Mouse (Mus musculus) liver, embryonic 12.5 days (tissue): ENCODE measurements around the gene Bptf. TPM values are rescaled to one million over a fixed set of nuclear protein-coding genes. Genes with fewer than 3 reads are reported as not detected.
"Not testable (repeated sequence)": the region's sequence is repeated elsewhere in the genome, so short reads cannot be mapped to it uniquely, and the experiment has no call there.

ENCODE experiments used
- ATAC-seq: fragments of 200-750 bp; cut with Nextera tagmentation; 2 replicates; pipeline ENCODE4 v1.8.0; 2017; ENCODE audit warnings: moderate number of reproducible peaks, mild to moderate bottlenecking, moderate library complexity
- H3K27ac ChIP-seq: fragments of 300-500 bp; sonication (generic); 2 replicates; pipeline ENCODE4 v1.5.1; 2016; ENCODE audit warnings: mild to moderate bottlenecking
- H3K27me3 ChIP-seq: fragments of 300-500 bp; sonication (generic); replicated peaks from 2 replicates; pipeline ENCODE4 v1.6.1; 2016; ENCODE audit warnings: mild to moderate bottlenecking, moderate library complexity
- H3K36me3 ChIP-seq: fragments of 300-500 bp; sonication (generic); 2 replicates; pipeline ENCODE4 v1.6.1; 2016; ENCODE audit warnings: mild to moderate bottlenecking, moderate library complexity
- H3K4me1 ChIP-seq: fragments of 300-500 bp; sonication (generic); 2 replicates; pipeline ENCODE4 v1.6.1; 2016
- H3K4me2 ChIP-seq: fragments of 300-500 bp; sonication (generic); 2 replicates; pipeline ENCODE4 v1.6.1; 2016; ENCODE audit warnings: mild to moderate bottlenecking, moderate library complexity
- H3K4me3 ChIP-seq: fragments of 300-500 bp; sonication (generic); 2 replicates; pipeline ENCODE4 v1.5.1; 2016; ENCODE audit warnings: mild to moderate bottlenecking, moderate library complexity
- H3K9ac ChIP-seq: fragments of 300-500 bp; sonication (generic); 2 replicates; pipeline ENCODE4 v1.6.1; 2016; ENCODE audit warnings: mild to moderate bottlenecking, moderate library complexity
- H3K9me3 ChIP-seq: fragments of 300-500 bp; sonication (generic); replicated peaks from 2 replicates; pipeline ENCODE4 v1.6.1; 2016; ENCODE audit warnings: mild to moderate bottlenecking, moderate library complexity
- WGBS: fragments of 180-500 bp; shearing (Covaris S2); methylation state at CpG from one replicate; pipeline ENCODE4 v1.1.7; 2016; ENCODE audit not compliant: insufficient replicate concordance; 5-methylcytosine and 5-hydroxymethylcytosine counted together
- polyA plus RNA-seq: library from polyadenylated mRNA; unstranded; fragments of >200 nt; fragmentation: Nextera tagmentation; extraction: Ambion mirVana; gene quantifications from 2 replicates; pipeline ENCODE4 v1.2.1, GENCODE M21; 2016

Gene Bptf
- polyA plus RNA-seq, 1 experiment from 2014 or later, result 12.7 TPM

DNA sequence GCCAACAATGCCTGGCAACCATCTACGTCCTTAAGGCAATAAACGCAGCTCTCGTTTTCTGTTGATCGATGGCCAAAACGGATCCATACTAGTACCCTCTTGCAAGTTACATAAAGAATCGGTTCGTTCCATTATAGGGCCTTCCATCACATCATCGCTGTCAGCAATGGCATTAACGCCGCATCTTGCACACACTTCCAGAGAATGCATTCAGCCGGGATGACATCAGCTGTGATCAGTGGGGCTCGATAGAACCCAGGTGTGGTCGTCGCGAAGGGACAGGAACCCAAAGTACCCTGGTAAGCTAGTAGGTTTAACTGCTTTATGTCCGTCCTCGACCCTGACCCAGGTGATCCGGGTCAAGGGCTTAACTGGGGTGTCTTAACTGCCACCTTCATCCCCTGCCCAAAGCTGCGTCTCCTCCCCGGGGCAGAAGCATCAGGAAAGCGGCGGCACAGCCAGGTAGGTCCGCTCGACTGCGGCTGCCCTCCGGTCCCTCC, 133.2 kb downstream of the Bptf start:
- peak overlapping the region; percentile 71 for H3K4me2 ChIP-seq
- H3K27me3 ChIP-seq, result no peaks in the 10 kb centered on the region; the same call in 1 of the 2 replicates
- WGBS, result under 1% methylated on average over 26 of the region's 26 CpGs
- peaks cover 38% of the 10 kb centered on the region for H3K36me3 ChIP-seq
- H3K4me3 ChIP-seq, result peak overlapping the region; percentile 85
- no peaks in the 10 kb centered on the region for H3K9me3 ChIP-seq
- peak overlapping the region; percentile 90 for H3K27ac ChIP-seq
- ATAC-seq, result peak; percentile 49
- peak overlapping the region; percentile 94 for H3K9ac ChIP-seq
- peaks cover 42% of the 10 kb centered on the region for H3K4me1 ChIP-seq

DNA sequence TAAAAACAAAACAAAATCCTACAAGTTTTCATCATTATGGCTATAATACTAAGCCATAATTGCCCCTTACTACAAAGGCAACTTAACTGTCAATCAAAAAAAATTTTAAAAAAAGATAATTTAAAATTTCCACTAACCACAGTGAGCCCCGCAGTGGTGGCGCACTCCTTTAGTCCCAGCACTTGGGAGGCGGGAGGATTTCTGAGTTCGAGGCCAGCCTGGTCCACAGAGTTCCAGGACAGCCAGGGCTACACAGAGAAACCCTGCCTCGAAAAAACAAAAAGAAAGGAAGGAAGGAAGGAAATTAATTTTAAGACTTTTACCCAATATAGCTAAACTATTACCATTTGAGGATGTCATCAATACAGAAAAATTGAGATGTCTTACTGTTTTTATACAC, 134.0 kb downstream of the Bptf start:
- WGBS, result 8% methylated on average over 5 of the region's 5 CpGs
- H3K4me1 ChIP-seq, result peaks cover 45% of the 10 kb centered on the region

DNA sequence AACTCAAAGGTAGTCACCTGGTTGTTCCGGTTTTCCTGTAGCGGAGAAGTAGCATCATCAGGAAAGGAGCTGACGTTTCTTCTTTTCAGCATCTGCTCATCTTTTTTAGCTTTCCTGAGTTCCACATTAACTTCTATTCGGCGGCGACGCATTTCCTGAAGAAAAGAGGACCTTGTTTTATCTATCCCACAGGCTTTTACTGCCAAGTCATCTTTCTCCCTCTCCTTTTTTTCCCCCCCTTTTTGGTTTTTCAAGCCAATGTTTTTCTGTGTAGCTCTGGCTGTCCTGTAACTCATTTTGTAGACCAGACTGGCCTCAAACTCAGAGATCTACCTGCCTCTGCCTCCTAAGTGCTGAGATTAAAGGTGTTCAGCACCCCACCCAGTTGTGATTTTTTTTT, 135.4 kb downstream of the Bptf start:
- WGBS, result 68% methylated on average over 7 of the region's 7 CpGs
- Histone ChIP-seq H3K36me3 (peaks cover 59% of the 10 kb centered on the region), H3K4me3 (peak overlapping the region; percentile 85), H3K27ac (0 out of 2 replicates have a peak overlapping the region, but pooled peaks have one; percentile 10), H3K9ac (peak overlapping the region; percentile 94), H3K4me1 (peaks cover 45% of the 10 kb centered on the region), H3K4me2 (peak overlapping the region; percentile 71)
- not testable (repeated sequence) for H3K9me3 ChIP-seq, H3K27me3 ChIP-seq, ATAC-seq

More for the DNA sequence above, 134.0 kb downstream of the Bptf start:
- Histone ChIP-seq H3K36me3 (peaks cover 44% of the 10 kb centered on the region), H3K4me2 (peak overlapping the region; percentile 71), H3K9ac (peak overlapping the region; percentile 94), H3K27me3 (no peaks in the 10 kb centered on the region), H3K27ac (peak overlapping the region; percentile 90), H3K9me3 (no peaks in the 10 kb centered on the region), H3K4me3 (peak overlapping the region; percentile 85)
- ATAC-seq, result no peak

DNA sequence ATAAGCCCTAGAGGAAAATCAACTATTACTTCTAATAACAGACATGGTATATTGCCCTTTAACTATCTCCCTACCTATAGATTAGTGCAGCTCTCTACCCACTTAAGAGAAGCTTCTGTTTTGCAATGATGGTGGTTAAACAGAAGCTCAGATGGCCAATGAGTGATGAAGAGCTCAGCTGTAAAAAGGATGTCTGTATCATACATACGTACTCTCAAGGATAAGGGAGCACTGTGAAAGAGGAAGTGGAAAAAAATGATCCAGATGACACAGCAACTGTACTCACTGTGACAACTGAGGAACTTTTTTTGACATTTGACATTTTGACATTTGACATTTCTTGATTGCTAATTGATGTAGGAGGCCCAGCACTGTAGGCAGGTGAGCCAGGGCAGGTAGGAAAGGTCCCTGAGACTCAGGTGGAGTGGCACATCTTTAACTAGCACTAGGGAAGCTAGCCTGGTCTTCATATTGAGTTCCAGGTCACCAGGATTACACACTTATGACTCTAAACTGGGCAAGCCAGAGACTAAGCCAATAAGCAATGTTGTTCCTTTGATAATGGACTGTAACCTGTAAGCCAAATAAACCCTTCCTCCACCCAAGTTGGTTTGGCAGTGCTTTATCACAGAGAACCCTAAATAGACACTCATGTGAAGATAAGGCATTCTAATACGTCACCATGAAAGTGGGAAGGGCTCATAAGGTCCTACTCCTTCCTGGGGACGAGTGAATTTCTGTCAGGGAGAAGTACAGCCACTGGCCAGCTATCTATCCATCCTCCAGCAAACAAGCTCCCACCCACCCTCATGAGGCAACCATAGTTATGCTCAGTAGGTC, 137.5 kb downstream of the Bptf start:
- 23% methylated on average over 3 of the region's 3 CpGs for WGBS
- peak; percentile 50 for ATAC-seq
- Histone ChIP-seq H3K4me3 (peak overlapping the region; percentile 10; the same call in 1 of the 2 replicates), H3K36me3 (peaks cover 80% of the 10 kb centered on the region), H3K4me1 (peaks cover 43% of the 10 kb centered on the region), H3K4me2 (peak overlapping the region; percentile 71), H3K9ac (no peak overlapping the region), H3K27ac (peak overlapping the region; percentile 55), H3K27me3 (no peaks in the 10 kb centered on the region), H3K9me3 (no peaks in the 10 kb centered on the region)

DNA sequence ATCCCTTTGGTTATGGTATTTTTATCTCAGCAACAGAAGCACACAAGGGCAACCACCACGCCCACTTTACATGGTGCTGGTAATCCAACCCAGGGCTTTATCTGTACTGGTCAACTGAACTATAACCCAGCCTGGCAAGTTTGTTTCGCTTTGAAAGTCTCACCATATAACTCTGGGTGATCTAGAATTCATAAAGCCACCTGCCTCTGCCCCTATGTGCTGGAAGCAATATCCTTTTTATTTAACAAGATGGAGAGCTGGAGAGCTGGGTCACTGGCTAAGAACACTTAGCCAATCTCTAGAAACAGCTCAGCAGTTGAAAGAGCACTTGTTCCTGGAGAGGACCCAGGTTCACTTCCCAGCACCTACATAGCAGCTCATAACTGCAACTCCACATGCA, 144.5 kb downstream of the Bptf start:
- Histone ChIP-seq H3K4me1 (peaks cover 11% of the 10 kb centered on the region), H3K4me2 (no peak overlapping the region), H3K27ac (no peak overlapping the region), H3K9ac (no peak overlapping the region), H3K27me3 (no peaks in the 10 kb centered on the region), H3K9me3 (no peaks in the 10 kb centered on the region), H3K36me3 (peaks cover 78% of the 10 kb centered on the region), H3K4me3 (no peak overlapping the region)
- 0 out of 2 replicates have a peak, but pooled peaks have one; percentile 37 for ATAC-seq
- 51% methylated on average over 2 of the region's 2 CpGs for WGBS

DNA sequence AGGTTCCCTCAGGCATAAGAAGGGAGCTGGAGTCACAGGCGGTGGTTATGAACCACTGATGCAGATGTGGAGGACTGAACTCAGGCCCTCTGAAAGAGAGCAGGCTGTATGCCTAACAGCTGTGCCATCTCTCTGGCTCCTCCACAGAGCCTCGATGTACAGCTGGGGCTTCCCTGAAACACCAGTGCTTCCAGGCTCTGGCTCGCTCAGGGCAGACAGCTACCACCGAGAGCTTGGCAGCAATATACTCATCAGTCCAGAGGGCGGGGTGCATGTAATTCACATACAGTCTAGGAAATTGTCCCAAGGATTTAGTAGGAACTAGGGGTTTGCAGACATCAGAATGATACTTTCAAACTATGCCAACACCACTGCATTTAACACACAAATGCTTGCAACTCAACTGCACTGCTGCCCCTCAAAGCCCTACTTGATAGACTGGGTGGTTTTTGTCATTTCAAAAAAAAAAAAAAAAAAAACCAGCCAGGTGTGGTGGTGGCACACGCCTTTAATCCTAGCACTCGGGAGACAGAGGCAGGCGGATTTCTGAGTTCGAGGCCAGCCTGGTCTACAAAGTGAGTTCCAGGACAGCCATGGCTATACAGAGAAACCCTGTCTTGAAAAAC, 145.8 kb downstream of the Bptf start:
- H3K9ac ChIP-seq, H3K27ac ChIP-seq, H3K4me3 ChIP-seq, H3K4me2 ChIP-seq, H3K9me3 ChIP-seq, H3K27me3 ChIP-seq: not testable (repeated sequence)
- Histone ChIP-seq H3K36me3 (peaks cover 65% of the 10 kb centered on the region), H3K4me1 (peaks cover 16% of the 10 kb centered on the region)
- ATAC-seq, result peak; percentile 39; the same call in 1 of the 2 replicates
- WGBS, result 79% methylated on average over 9 of the region's 9 CpGs

Other genes with a start within 250 kb of the Bptf start
- 4.3 and 5.1 TPM in 2 replicates for gene Smurf2, start 211.4 kb downstream of the Bptf start, polyA plus RNA-seq
- gene Kpna2, start 132.6 kb downstream of the Bptf start, polyA plus RNA-seq, result 360 and 381 TPM in 2 replicates
- gene 1810010H24Rik, start 106.4 kb downstream of the Bptf start, polyA plus RNA-seq, result 1.5 and 2.0 TPM in 2 replicates
- gene Nol11, start 57.3 kb upstream of the Bptf start, polyA plus RNA-seq, result 43.2 and 46.2 TPM in 2 replicates